Mouse (Mus musculus) layer of hippocampus, adult 8-10 months (tissue): ENCODE results near the gene Mr1. TPM values are rescaled to one million over a fixed set of nuclear protein-coding genes. Genes with fewer than 3 reads are reported as not detected.

Experiments used
- DNase-seq, 2 experiments: peaks; one replicate each; pipeline ENCODE4 v3.0.0; 2022; ENCODE audit warnings: low spot score in 2 of 2
- total RNA-seq, 4 experiments: library from RNA; stranded (reverse); gene quantifications; 2 replicates each; pipeline ENCODE4 v1.2.4; 2022

The Mr1 gene
- total RNA-seq, 4 experiments from 2014 or later = 4.1 to 7.0 (median 4.9) TPM

GRCm38 (mm10) chr1:155134866-155135265, 11.7 kb downstream of the Mr1 start:
- DNase-seq = no peak

GRCm38 (mm10) chr1:155127429-155127934, 19.1 kb downstream of the Mr1 start:
- no peak for DNase-seq

GRCm38 (mm10) chr1:155126716-155127115, 19.9 kb downstream of the Mr1 start:
- DNase-seq = no peak

- DNase-seq = no peak
Measured at GRCm38 (mm10) chr1:155124397-155124796, 22.2 kb downstream of the Mr1 start.

GRCm38 (mm10) chr1:155121977-155122939, 24.4 kb downstream of the Mr1 start:
- DNase-seq = peak; percentile 44 to 52

- no peak for DNase-seq
Measured at GRCm38 (mm10) chr1:155119719-155120118, 26.9 kb downstream of the Mr1 start.

- DNase-seq = no peak
Measured at GRCm38 (mm10) chr1:155113946-155114345, 32.7 kb downstream of the Mr1 start.

- DNase-seq = no peak
Measured at GRCm38 (mm10) chr1:155112875-155113274, 33.7 kb downstream of the Mr1 start.

GRCm38 (mm10) chr1:155112118-155112517, 34.5 kb downstream of the Mr1 start:
- DNase-seq = no peak

GRCm38 (mm10) chr1:155111491-155111890, 35.1 kb downstream of the Mr1 start:
- DNase-seq = no peak

- no peak for DNase-seq
Measured at GRCm38 (mm10) chr1:155109387-155110350, 36.9 kb downstream of the Mr1 start.

GRCm38 (mm10) chr1:155108412-155108811, 38.2 kb downstream of the Mr1 start:
- DNase-seq = no peak

GRCm38 (mm10) chr1:155107843-155108242, 38.8 kb downstream of the Mr1 start:
- no peak for DNase-seq

GRCm38 (mm10) chr1:155106310-155106709, 40.3 kb downstream of the Mr1 start:
- no peak for DNase-seq

- no peak for DNase-seq
Measured at GRCm38 (mm10) chr1:155103991-155104390, 42.6 kb downstream of the Mr1 start.

- DNase-seq = no peak
Measured at GRCm38 (mm10) chr1:155102631-155103030, 44.0 kb downstream of the Mr1 start.

- peak; percentile 95 to 97 for DNase-seq
Measured at GRCm38 (mm10) chr1:155099280-155099848, 47.2 kb downstream of the Mr1 start, which contains the start of gene Ier5. Gene Ier5, minus strand, starts transcription at chr1:155099636.

GRCm38 (mm10) chr1:155098486-155099279, 47.9 kb downstream of the Mr1 start:
- DNase-seq = peak; percentile 54 to 55

GRCm38 (mm10) chr1:155097931-155098485, 48.6 kb downstream of the Mr1 start:
- DNase-seq = no peak

- DNase-seq = no peak
Measured at GRCm38 (mm10) chr1:155097354-155097753, 49.3 kb downstream of the Mr1 start.
